Mouse (Mus musculus) limb, embryonic 11.5 days (tissue): ENCODE results near the gene Rassf2. TPM values are rescaled to one million over a fixed set of nuclear protein-coding genes. Genes with fewer than 3 reads are reported as not detected.

Source experiments
- ATAC-seq: fragments of 200-750 bp; cut with Nextera tagmentation; 2 replicates; pipeline ENCODE4 v1.8.0; 2017; ENCODE audit warnings: low read depth; ENCODE audit not compliant: insufficient number of reproducible peaks, low FRiP score, low TSS enrichment
- DNase-seq: peaks from one replicate; pipeline ENCODE4 v3.0.0-alpha.2; 2015; ENCODE audit warnings: low spot score
- H3K27ac ChIP-seq: fragments of 300-500 bp; sonication (generic); replicated peaks from 2 replicates; pipeline ENCODE4 v1.5.1; 2014; ENCODE audit warnings: low read depth, mild to moderate bottlenecking, low read length
- H3K27me3 ChIP-seq: fragments of 300-500 bp; sonication (generic); 2 replicates; pipeline ENCODE4 v1.6.1; 2014; ENCODE audit warnings: mild to moderate bottlenecking, low read length, mixed read lengths; ENCODE audit not compliant: control insufficient read depth, insufficient read depth
- H3K36me3 ChIP-seq: fragments of 300-500 bp; sonication (generic); 2 replicates; pipeline ENCODE4 v1.6.1; 2014; ENCODE audit warnings: mild to moderate bottlenecking, low read length, moderate library complexity, mixed read lengths; ENCODE audit not compliant: control insufficient read depth, insufficient read depth
- H3K4me1 ChIP-seq: fragments of 300-500 bp; sonication (generic); 2 replicates; pipeline ENCODE4 v1.6.1; 2014; ENCODE audit warnings: low read length, mixed read lengths; ENCODE audit not compliant: control insufficient read depth, insufficient read depth
- H3K4me2 ChIP-seq: fragments of 300-500 bp; sonication (generic); 2 replicates; pipeline ENCODE4 v1.6.1; 2014; ENCODE audit warnings: low read depth, mild to moderate bottlenecking, moderate library complexity; ENCODE audit not compliant: severe bottlenecking
- H3K4me3 ChIP-seq: fragments of 300-500 bp; sonication (generic); 2 replicates; pipeline ENCODE4 v1.5.1; 2014; ENCODE audit warnings: low read depth, low read length
- H3K9ac ChIP-seq: fragments of 300-500 bp; sonication (generic); 2 replicates; pipeline ENCODE4 v1.6.1; 2014; ENCODE audit warnings: mild to moderate bottlenecking, low read length
- H3K9me3 ChIP-seq: fragments of 300-500 bp; sonication (generic); 2 replicates; pipeline ENCODE4 v1.6.1; 2016; ENCODE audit warnings: low read length; ENCODE audit not compliant: control insufficient read depth
- WGBS: fragments of 180-500 bp; shearing (Covaris S2); extraction: QIAGEN DNeasy Blood & Tissue Kit; methylation state at CpG from one replicate; pipeline ENCODE4 v1.1.7; 2014; 5-methylcytosine and 5-hydroxymethylcytosine counted together
- polyA plus RNA-seq: library from polyadenylated mRNA; unstranded; fragments of >200 nt; fragmentation: Nextera tagmentation; extraction: Ambion mirVana; gene quantifications from 2 replicates; pipeline ENCODE4 v1.2.1, GENCODE M21; 2014

The Rassf2 gene
- polyA plus RNA-seq = 6.9 and 8.5 TPM in 2 replicates

GRCm38 (mm10) chr2:132029646-132030417 is at the start of gene Rassf2:
Gene Rassf2 (minus strand): TSS chr2:132030258.
- Histone ChIP-seq H3K36me3 (no peaks in the 10 kb centered on the region), H3K9ac (peak within 1 kb of the TSS; percentile 67), H3K27me3 (peaks cover 25% of the 10 kb centered on the region), H3K4me3 (peak within 1 kb of the TSS; percentile 51), H3K4me2 (peak within 1 kb of the TSS; percentile 96), H3K4me1 (0 out of 2 replicates have a peak, but pooled peaks cover 4% of the 10 kb centered on the region), H3K9me3 (no peaks in the 10 kb centered on the region), H3K27ac (no peak within 1 kb of the TSS)
- ATAC-seq (peak; percentile 85), DNase-seq (peak; percentile 86)
- under 1% methylated on average over 28 of the region's 48 CpGs for WGBS

- 54% methylated on average over 5 of the region's 5 CpGs for WGBS
- no peak overlapping the region for H3K4me3 ChIP-seq
These were observed 49.1 kb upstream of the Rassf2 start for GRCm38 (mm10) chr2:132079139-132079538.

GRCm38 (mm10) chr2:132073052-132073451 is 43.0 kb upstream of the Rassf2 start:
- H3K27ac ChIP-seq = no peak overlapping the region
- H3K4me3 ChIP-seq = no peak overlapping the region
- DNase-seq (no peak), ATAC-seq (no peak)
- no peaks in the 10 kb centered on the region for H3K4me1 ChIP-seq
- no peaks in the 10 kb centered on the region for H3K9me3 ChIP-seq
- no peaks in the 10 kb centered on the region for H3K36me3 ChIP-seq
- H3K27me3 ChIP-seq = no peaks in the 10 kb centered on the region
- no peak overlapping the region for H3K4me2 ChIP-seq
- 91% methylated on average over 3 of the region's 3 CpGs for WGBS
- H3K9ac ChIP-seq = no peak overlapping the region

More at GRCm38 (mm10) chr2:132079139-132079538, 49.1 kb upstream of the Rassf2 start:
- Histone ChIP-seq H3K4me2 (no peak overlapping the region), H3K9ac (no peak overlapping the region), H3K4me1 (peaks cover 3% of the 10 kb centered on the region; the same call in 1 of the 2 replicates), H3K9me3 (no peaks in the 10 kb centered on the region), H3K27me3 (no peaks in the 10 kb centered on the region), H3K36me3 (no peaks in the 10 kb centered on the region), H3K27ac (no peak overlapping the region)
- peak; percentile 29 for DNase-seq
- ATAC-seq = no peak

DNA sequence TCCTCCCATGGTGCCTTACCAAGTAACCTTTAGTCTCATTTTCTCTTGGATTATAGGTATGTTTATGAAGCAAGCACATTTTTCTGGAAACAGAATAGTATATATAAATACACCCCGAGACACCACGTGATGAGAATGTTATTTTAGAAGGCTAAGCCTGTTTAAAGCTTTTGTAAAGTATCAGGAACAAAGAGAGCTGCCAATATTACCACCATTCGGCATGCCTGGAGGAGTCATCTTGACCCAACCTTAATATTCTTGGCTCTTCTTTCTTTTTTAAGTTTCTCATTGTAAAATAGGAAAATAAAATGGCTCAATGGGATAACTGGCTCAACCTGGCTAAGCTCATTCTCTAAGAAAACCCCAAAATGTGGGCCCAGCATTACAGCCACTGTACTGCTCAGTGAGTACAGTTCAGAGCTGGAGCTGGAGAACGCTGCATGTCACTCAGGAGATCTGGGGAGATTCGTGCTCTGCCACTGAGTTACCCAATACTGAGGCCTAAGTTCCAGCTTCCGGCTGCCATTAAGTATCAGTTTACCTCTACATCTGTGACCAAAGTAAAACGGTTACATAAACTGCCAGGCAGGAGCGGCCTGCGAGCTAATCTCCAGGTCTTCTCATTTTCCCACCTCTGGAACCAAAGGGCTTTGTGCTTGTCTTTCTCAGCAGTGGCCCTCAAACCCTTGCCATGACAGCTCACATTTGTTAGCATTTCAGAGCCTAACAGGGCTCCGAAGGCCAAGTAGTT is 40.1 kb upstream of the Rassf2 start:
- Histone ChIP-seq H3K4me1 (no peaks in the 10 kb centered on the region), H3K4me3 (no peak overlapping the region), H3K27ac (no peak overlapping the region), H3K4me2 (no peak overlapping the region), H3K27me3 (no peaks in the 10 kb centered on the region), H3K9me3 (no peaks in the 10 kb centered on the region), H3K36me3 (no peaks in the 10 kb centered on the region; the same call in 1 of the 2 replicates), H3K9ac (no peak overlapping the region)
- ATAC-seq (no peak), DNase-seq (no peak)
- 81% methylated on average over 10 of the region's 10 CpGs for WGBS

DNA sequence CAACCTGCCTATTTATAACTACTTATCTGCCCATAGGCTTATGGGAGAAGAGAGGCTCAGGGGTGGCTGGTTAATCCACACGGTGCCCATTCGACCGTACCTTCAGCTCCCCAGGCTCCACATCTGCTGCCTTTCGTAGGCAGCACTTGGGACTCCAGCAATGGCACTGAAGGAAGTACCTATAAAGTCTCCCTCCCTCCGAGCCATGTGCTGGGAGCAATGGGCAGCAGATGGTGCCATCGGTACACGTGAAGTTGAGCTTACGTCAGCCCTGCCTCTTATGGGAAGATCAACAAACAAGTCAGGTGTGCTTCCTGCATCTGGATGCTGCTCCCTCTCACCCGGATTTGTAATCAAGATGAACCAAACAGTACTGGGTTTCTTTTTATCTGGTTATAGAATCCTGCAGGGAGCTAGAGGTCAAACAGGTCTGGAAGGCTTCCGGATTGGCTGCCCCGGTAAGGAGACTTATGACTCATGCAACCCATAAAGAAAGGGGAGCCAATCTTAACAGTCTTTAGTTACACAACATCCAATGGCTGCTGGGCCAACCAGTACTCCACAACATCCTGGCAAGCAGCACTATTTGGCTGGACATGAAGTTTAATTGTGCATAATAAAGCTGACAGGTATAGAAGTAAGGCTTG is 34.2 kb upstream of the Rassf2 start:
- Histone ChIP-seq H3K4me3 (no peak overlapping the region), H3K4me2 (no peak overlapping the region), H3K9me3 (no peaks in the 10 kb centered on the region), H3K27ac (no peak overlapping the region), H3K36me3 (no peaks in the 10 kb centered on the region; the same call in 1 of the 2 replicates), H3K9ac (no peak overlapping the region), H3K27me3 (no peaks in the 10 kb centered on the region), H3K4me1 (no peaks in the 10 kb centered on the region)
- DNase-seq (no peak), ATAC-seq (no peak)
- WGBS = 76% methylated on average over 11 of the region's 11 CpGs

DNA sequence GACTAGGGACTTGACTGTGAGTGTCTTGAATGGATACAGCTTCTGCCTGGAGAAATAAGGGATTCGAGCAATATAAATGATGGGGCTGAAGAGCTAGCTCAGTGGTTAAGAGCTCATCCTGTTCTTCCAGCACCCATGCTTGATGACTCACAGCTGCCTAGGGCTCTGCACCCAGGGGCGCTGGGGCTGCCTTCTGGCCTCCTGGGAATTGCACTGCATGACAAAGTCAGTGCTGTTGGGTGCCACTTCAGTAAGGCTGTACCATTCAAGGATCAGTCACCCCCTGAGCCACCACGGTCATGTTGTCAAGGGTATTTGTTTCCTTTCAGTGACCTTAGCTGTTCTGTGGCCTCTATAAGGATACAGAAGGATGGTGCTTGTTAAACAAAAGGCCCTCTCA is 33.7 kb upstream of the Rassf2 start:
- no peaks in the 10 kb centered on the region for H3K4me1 ChIP-seq

GRCm38 (mm10) chr2:132061884-132062283 is 31.8 kb upstream of the Rassf2 start:
- H3K36me3 ChIP-seq = peaks cover 2% of the 10 kb centered on the region; the same call in 1 of the 2 replicates
- WGBS = 95% methylated on average over 11 of the region's 11 CpGs
- DNase-seq = no peak

More for the DNA sequence above, 33.7 kb upstream of the Rassf2 start:
- no peaks in the 10 kb centered on the region; the same call in 1 of the 2 replicates for H3K36me3 ChIP-seq
- H3K4me2 ChIP-seq = no peak overlapping the region
- no peak overlapping the region for H3K27ac ChIP-seq
- no peak overlapping the region for H3K4me3 ChIP-seq
- 93% methylated on average over 3 of the region's 3 CpGs for WGBS
- no peak for ATAC-seq
- H3K9ac ChIP-seq = no peak overlapping the region
- no peaks in the 10 kb centered on the region for H3K9me3 ChIP-seq
- no peaks in the 10 kb centered on the region for H3K27me3 ChIP-seq
- DNase-seq = no peak

GRCm38 (mm10) chr2:132059919-132060318 is 29.9 kb upstream of the Rassf2 start:
- ATAC-seq (no peak), DNase-seq (no peak)
- H3K9ac ChIP-seq = no peak overlapping the region
- no peaks in the 10 kb centered on the region for H3K9me3 ChIP-seq
- no peaks in the 10 kb centered on the region for H3K27me3 ChIP-seq
- no peak overlapping the region for H3K27ac ChIP-seq
- no peak overlapping the region for H3K4me3 ChIP-seq
- H3K4me1 ChIP-seq = no peaks in the 10 kb centered on the region
- H3K36me3 ChIP-seq = peaks cover 2% of the 10 kb centered on the region; the same call in 1 of the 2 replicates
- WGBS = 93% methylated on average over 8 of the region's 8 CpGs
- no peak overlapping the region for H3K4me2 ChIP-seq

More at GRCm38 (mm10) chr2:132061884-132062283, 31.8 kb upstream of the Rassf2 start:
- Histone ChIP-seq H3K27ac (no peak overlapping the region), H3K4me2 (no peak overlapping the region), H3K27me3 (no peaks in the 10 kb centered on the region), H3K4me1 (no peaks in the 10 kb centered on the region), H3K4me3 (no peak overlapping the region), H3K9me3 (no peaks in the 10 kb centered on the region), H3K9ac (no peak overlapping the region)
- no peak for ATAC-seq
